Mouse (Mus musculus) kidney, embryonic 15.5 days (tissue): ENCODE results near the gene Zbtb1. TPM values are rescaled to one million over a fixed set of nuclear protein-coding genes. Genes with fewer than 3 reads are reported as not detected.

Experiments
- ATAC-seq: fragments of 200-750 bp; cut with Nextera tagmentation; replicated peaks from 2 replicates; pipeline ENCODE4 v1.8.0; 2017; ENCODE audit warnings: moderate TSS enrichment; ENCODE audit not compliant: low FRiP score
- H3K27ac ChIP-seq: fragments of 300-500 bp; sonication (generic); 2 replicates; pipeline ENCODE4 v1.5.1; 2015; ENCODE audit warnings: mild to moderate bottlenecking, inconsistent platforms
- H3K27me3 ChIP-seq: fragments of 300-500 bp; sonication (generic); 2 replicates; pipeline ENCODE4 v1.6.1; 2015; ENCODE audit warnings: inconsistent platforms
- H3K36me3 ChIP-seq: fragments of 300-500 bp; sonication (generic); 2 replicates; pipeline ENCODE4 v1.6.1; 2015; ENCODE audit warnings: inconsistent platforms
- H3K4me1 ChIP-seq: fragments of 300-500 bp; sonication (generic); 2 replicates; pipeline ENCODE4 v1.6.1; 2015; ENCODE audit warnings: inconsistent platforms
- H3K4me2 ChIP-seq: fragments of 300-500 bp; sonication (generic); 2 replicates; pipeline ENCODE4 v1.6.1; 2015; ENCODE audit warnings: moderate library complexity, mild to moderate bottlenecking, inconsistent platforms
- H3K4me3 ChIP-seq: fragments of 300-500 bp; sonication (generic); replicated peaks from 2 replicates; pipeline ENCODE4 v1.5.1; 2015; ENCODE audit warnings: mild to moderate bottlenecking, inconsistent platforms
- H3K9ac ChIP-seq: fragments of 300-500 bp; sonication (generic); 2 replicates; pipeline ENCODE4 v1.6.1; 2015; ENCODE audit warnings: mild to moderate bottlenecking, inconsistent platforms
- H3K9me3 ChIP-seq: fragments of 300-500 bp; sonication (generic); replicated peaks from 2 replicates; pipeline ENCODE4 v1.6.1; 2016; ENCODE audit warnings: inconsistent platforms
- WGBS: fragments of 180-500 bp; shearing (Covaris S2); methylation state at CpG from one replicate; pipeline ENCODE4 v1.1.7; 2015; ENCODE audit warnings: mixed read lengths; 5-methylcytosine and 5-hydroxymethylcytosine counted together
- polyA plus RNA-seq: library from polyadenylated mRNA; unstranded; fragments of >200 nt; fragmentation: Nextera tagmentation; extraction: Ambion mirVana; gene quantifications from 2 replicates; pipeline ENCODE4 v1.2.1, GENCODE M21; 2015

Gene Zbtb1
- polyA plus RNA-seq, 1 experiment from 2014 or later = 10.3 TPM

- no peak for ATAC-seq
- Histone ChIP-seq H3K4me2 (peak overlapping the region; percentile 91), H3K27me3 (no peaks in the 10 kb centered on the region)
These were observed 3.1 kb downstream of the Zbtb1 start for GRCm38 (mm10) chr12:76372881-76373818.

GRCm38 (mm10) chr12:76373991-76374390 is 3.9 kb downstream of the Zbtb1 start:
- Histone ChIP-seq H3K4me3 (no peak overlapping the region), H3K36me3 (no peaks in the 10 kb centered on the region), H3K4me1 (peaks cover 21% of the 10 kb centered on the region), H3K9ac (no peak overlapping the region), H3K9me3 (no peaks in the 10 kb centered on the region), H3K27ac (no peak overlapping the region), H3K4me2 (no peak overlapping the region), H3K27me3 (no peaks in the 10 kb centered on the region)
- WGBS = 64% methylated on average over 6 of the region's 6 CpGs
- ATAC-seq = no peak

More at GRCm38 (mm10) chr12:76372881-76373818, 3.1 kb downstream of the Zbtb1 start:
- H3K4me1 ChIP-seq = peaks cover 28% of the 10 kb centered on the region
- H3K4me3 ChIP-seq = 0 out of 2 replicates have a peak overlapping the region, but pooled peaks have one; percentile 97
- no peak overlapping the region for H3K27ac ChIP-seq
- H3K9ac ChIP-seq = no peak overlapping the region
- 69% methylated on average over 7 of the region's 7 CpGs for WGBS
- no peaks in the 10 kb centered on the region for H3K9me3 ChIP-seq
- H3K36me3 ChIP-seq = no peaks in the 10 kb centered on the region

- H3K4me2 ChIP-seq = no peak overlapping the region
- 84% methylated on average over 4 of the region's 4 CpGs for WGBS
- no peak overlapping the region for H3K4me3 ChIP-seq
- ATAC-seq = no peak
- no peaks in the 10 kb centered on the region for H3K36me3 ChIP-seq
- no peaks in the 10 kb centered on the region for H3K9me3 ChIP-seq
- H3K27me3 ChIP-seq = no peaks in the 10 kb centered on the region
- H3K9ac ChIP-seq = no peak overlapping the region
- H3K4me1 ChIP-seq = peaks cover 21% of the 10 kb centered on the region
- no peak overlapping the region for H3K27ac ChIP-seq
These were observed 4.8 kb downstream of the Zbtb1 start for GRCm38 (mm10) chr12:76374911-76375310.

- 85% methylated on average over 3 of the region's 3 CpGs for WGBS
- Histone ChIP-seq H3K4me2 (no peak overlapping the region), H3K4me3 (no peak overlapping the region), H3K4me1 (peaks cover 21% of the 10 kb centered on the region), H3K9me3 (no peaks in the 10 kb centered on the region), H3K9ac (no peak overlapping the region), H3K27me3 (no peaks in the 10 kb centered on the region), H3K27ac (no peak overlapping the region), H3K36me3 (no peaks in the 10 kb centered on the region)
- no peak for ATAC-seq
These were observed 5.4 kb downstream of the Zbtb1 start for GRCm38 (mm10) chr12:76375506-76375905.

GRCm38 (mm10) chr12:76376649-76377048 is 6.6 kb downstream of the Zbtb1 start:
- no peak for ATAC-seq
- peaks cover 20% of the 10 kb centered on the region for H3K4me1 ChIP-seq
- no peak overlapping the region for H3K4me3 ChIP-seq
- no peaks in the 10 kb centered on the region for H3K27me3 ChIP-seq
- no peak overlapping the region for H3K4me2 ChIP-seq
- H3K36me3 ChIP-seq = no peaks in the 10 kb centered on the region
- H3K9ac ChIP-seq = no peak overlapping the region
- no peaks in the 10 kb centered on the region for H3K9me3 ChIP-seq
- no peak overlapping the region for H3K27ac ChIP-seq
- 58% methylated on average over 7 of the region's 7 CpGs for WGBS

GRCm38 (mm10) chr12:76377059-76377458 is 7.0 kb downstream of the Zbtb1 start:
- H3K9ac ChIP-seq = no peak overlapping the region
- 93% methylated on average over 6 of the region's 6 CpGs for WGBS
- no peak for ATAC-seq
- H3K4me3 ChIP-seq = no peak overlapping the region
- no peak overlapping the region for H3K4me2 ChIP-seq
- H3K36me3 ChIP-seq = no peaks in the 10 kb centered on the region
- peaks cover 16% of the 10 kb centered on the region for H3K4me1 ChIP-seq
- no peaks in the 10 kb centered on the region for H3K27me3 ChIP-seq
- no peaks in the 10 kb centered on the region for H3K9me3 ChIP-seq
- no peak overlapping the region for H3K27ac ChIP-seq

- no peak overlapping the region for H3K9ac ChIP-seq
- no peaks in the 10 kb centered on the region; the same call in 1 of the 2 replicates for H3K36me3 ChIP-seq
- H3K4me3 ChIP-seq = no peak overlapping the region
- 89% methylated on average over 3 of the region's 3 CpGs for WGBS
- no peak overlapping the region for H3K4me2 ChIP-seq
- H3K4me1 ChIP-seq = peaks cover 9% of the 10 kb centered on the region
- H3K9me3 ChIP-seq = no peaks in the 10 kb centered on the region
- no peaks in the 10 kb centered on the region for H3K27me3 ChIP-seq
- 0 out of 2 replicates have a peak, but pooled peaks have one; percentile 37 for ATAC-seq
- H3K27ac ChIP-seq = no peak overlapping the region
These were observed 7.7 kb downstream of the Zbtb1 start for GRCm38 (mm10) chr12:76377726-76378125.

GRCm38 (mm10) chr12:76378556-76378955 is 8.5 kb downstream of the Zbtb1 start:
- Histone ChIP-seq H3K27me3 (no peaks in the 10 kb centered on the region), H3K4me3 (no peak overlapping the region), H3K27ac (no peak overlapping the region), H3K4me2 (no peak overlapping the region), H3K36me3 (peaks cover 3% of the 10 kb centered on the region; the same call in 1 of the 2 replicates), H3K9me3 (no peaks in the 10 kb centered on the region), H3K9ac (no peak overlapping the region), H3K4me1 (0 out of 2 replicates have a peak, but pooled peaks cover 5% of the 10 kb centered on the region)
- WGBS = 79% methylated on average over 5 of the region's 5 CpGs
- ATAC-seq = no peak

- Histone ChIP-seq H3K36me3 (peaks cover 9% of the 10 kb centered on the region), H3K4me1 (no peaks in the 10 kb centered on the region), H3K4me3 (no peak overlapping the region), H3K27ac (no peak overlapping the region), H3K9me3 (no peaks in the 10 kb centered on the region), H3K4me2 (no peak overlapping the region), H3K9ac (no peak overlapping the region), H3K27me3 (no peaks in the 10 kb centered on the region)
- 80% methylated on average over 7 of the region's 7 CpGs for WGBS
- no peak for ATAC-seq
These were observed 10.1 kb downstream of the Zbtb1 start for GRCm38 (mm10) chr12:76380151-76380550.

- Histone ChIP-seq H3K4me2 (no peak overlapping the region), H3K36me3 (peaks cover 46% of the 10 kb centered on the region), H3K4me1 (no peaks in the 10 kb centered on the region), H3K27me3 (no peaks in the 10 kb centered on the region), H3K27ac (no peak overlapping the region), H3K4me3 (no peak overlapping the region), H3K9me3 (no peaks in the 10 kb centered on the region), H3K9ac (no peak overlapping the region)
- WGBS = 93% methylated on average over 8 of the region's 8 CpGs
- ATAC-seq = no peak
These were observed 15.3 kb downstream of the Zbtb1 start for GRCm38 (mm10) chr12:76385342-76385741.

GRCm38 (mm10) chr12:76388794-76389193 is 18.7 kb downstream of the Zbtb1 start:
- H3K4me1 ChIP-seq = no peaks in the 10 kb centered on the region
- no peaks in the 10 kb centered on the region for H3K27me3 ChIP-seq
- no peak for ATAC-seq
- H3K9ac ChIP-seq = no peak overlapping the region
- WGBS = 91% methylated on average over 11 of the region's 11 CpGs
- H3K4me3 ChIP-seq = no peak overlapping the region
- H3K27ac ChIP-seq = no peak overlapping the region
- H3K36me3 ChIP-seq = peaks cover 46% of the 10 kb centered on the region
- H3K9me3 ChIP-seq = no peaks in the 10 kb centered on the region
- H3K4me2 ChIP-seq = no peak overlapping the region

GRCm38 (mm10) chr12:76391595-76392271 is 21.7 kb downstream of the Zbtb1 start:
- no peak overlapping the region for H3K27ac ChIP-seq
- H3K4me1 ChIP-seq = no peaks in the 10 kb centered on the region
- WGBS = 78% methylated on average over 3 of the region's 3 CpGs
- H3K27me3 ChIP-seq = no peaks in the 10 kb centered on the region
- no peaks in the 10 kb centered on the region for H3K9me3 ChIP-seq
- peaks cover 26% of the 10 kb centered on the region for H3K36me3 ChIP-seq
- no peak overlapping the region for H3K4me3 ChIP-seq
- H3K9ac ChIP-seq = no peak overlapping the region
- no peak for ATAC-seq
- H3K4me2 ChIP-seq = no peak overlapping the region
